Mouse (Mus musculus): ENCODE results near the gene Ets1.
A peak's percentile ranks its signal among the peaks of the same experiment; 100 is the strongest.

DNA sequence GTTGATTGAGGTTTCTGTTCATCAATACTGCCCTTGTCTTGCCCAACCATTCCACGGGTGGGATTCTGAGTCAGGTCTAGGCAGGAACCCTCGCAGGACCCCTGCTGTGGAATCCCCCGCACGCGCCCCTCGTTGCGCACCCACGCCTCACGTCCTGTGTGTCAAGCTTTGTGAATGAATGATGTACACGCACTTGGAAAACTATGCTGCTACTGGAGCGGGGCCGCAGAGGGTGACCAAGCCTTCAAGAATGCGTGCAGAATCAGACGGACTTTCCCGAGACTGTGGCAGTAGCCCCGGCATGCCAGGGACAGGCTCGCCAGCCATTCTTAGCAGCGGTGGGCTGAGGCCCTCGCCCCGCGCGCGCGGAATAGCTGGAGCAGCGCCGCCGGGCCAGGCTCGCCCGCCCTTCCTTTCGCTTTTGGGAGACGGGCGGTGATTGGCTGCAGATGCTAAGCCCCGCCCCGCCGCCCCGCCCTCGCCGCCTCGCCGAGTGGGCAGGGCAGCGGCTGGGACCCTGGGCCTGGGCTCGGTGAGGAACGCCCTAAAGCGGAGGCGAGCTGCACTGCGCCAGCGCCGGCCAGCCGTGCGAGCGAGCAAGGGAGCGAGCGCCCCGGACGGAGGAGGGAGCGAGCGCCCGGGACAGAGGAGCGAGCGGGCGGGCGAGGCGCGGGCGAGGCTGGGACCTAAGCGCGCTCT is 59.6 kb downstream of the Ets1 start:
- TF ChIP-seq CTCF (IDR thresholded peaks at IDR 0.05; ENCODE audit: low read depth) (no peak; the same call in 1 of the 2 replicates), EP300 (IDR thresholded peaks at IDR 0.05; ENCODE audit: low read depth) (0 out of 2 replicates have a peak, but pooled peaks have one; percentile 1)
